ENCODE assay signal across 18 mouse cellular contexts in genomic region chr5:48989145-48989659, GRCm38 (mm10).
DNase-seq lines count a peak whose midpoint lies in the region; ATAC-seq and TF ChIP-seq lines count a peak whose summit lies in the region.
"Had no signal": no experiment of that assay in that cellular context is flagged by ENCODE, and none has a peak within 500 bp of the region (broad histone marks: within the 10 kb centered on the region; RNA-seq: fewer than 3 reads in every experiment).

No protein-coding gene starts in this region.

- ATAC-seq in lung, embryonic 14.5 days (ENCODE audit: insufficient read depth): peak; percentile 78; the same call in 1 of the 2 replicates
- peak; percentile 49 for ATAC-seq in lung, postnatal 0 days
- ATAC-seq: forebrain, embryonic 13.5 days; forebrain, embryonic 15.5 days had no signal

- 69% methylated on average over 1 of the region's 1 CpGs for WGBS in lung, embryonic 14.5 days
- 69% methylated on average over 1 of the region's 1 CpGs for WGBS in lung, postnatal 0 days

- H3K9me3 ChIP-seq in lung, embryonic 14.5 days (ENCODE audit: low read depth, low read length): no peaks in the 10 kb centered on the region
- no peaks in the 10 kb centered on the region for H3K9me3 ChIP-seq in lung, postnatal 0 days (ENCODE audit: low read length)
- H3K9me3 ChIP-seq: embryonic facial prominence, embryonic 10.5 days; embryonic facial prominence, embryonic 12.5 days; forebrain, embryonic 13.5 days; forebrain, embryonic 15.5 days had no signal

- TF ChIP-seq CTCF in lung, embryonic 14.5 days (IDR thresholded peaks at IDR 0.05; ENCODE audit: low read depth): no peak
- TF ChIP-seq CTCF in lung, postnatal 0 days (IDR thresholded peaks at IDR 0.05): no peak

- no peak overlapping the region for H3K9ac ChIP-seq in lung, embryonic 14.5 days
- H3K9ac ChIP-seq in lung, postnatal 0 days (replicated peaks; ENCODE audit: low read depth): no peak overlapping the region
- H3K9ac ChIP-seq: embryonic facial prominence, embryonic 12.5 days; forebrain, embryonic 13.5 days; forebrain, embryonic 15.5 days had no signal

- no peak for TF ChIP-seq EP300 in lung, postnatal 0 days (IDR thresholded peaks at IDR 0.05)

- no peak overlapping the region for H3K4me3 ChIP-seq in lung, embryonic 14.5 days (ENCODE audit: low read depth, low read length)
- H3K4me3 ChIP-seq in lung, postnatal 0 days (ENCODE audit: low read depth, low read length): no peak overlapping the region
- H3K4me3 ChIP-seq: embryonic facial prominence, embryonic 10.5 days; embryonic facial prominence, embryonic 12.5 days; forebrain, embryonic 13.5 days; forebrain, embryonic 15.5 days had no signal

- H3K4me1 ChIP-seq in lung, embryonic 14.5 days (ENCODE audit: insufficient read depth): no peaks in the 10 kb centered on the region
- no peaks in the 10 kb centered on the region for H3K4me1 ChIP-seq in lung, postnatal 0 days (ENCODE audit: insufficient read depth, low read depth, low read length)
- H3K4me1 ChIP-seq: embryonic facial prominence, embryonic 10.5 days; embryonic facial prominence, embryonic 12.5 days; forebrain, embryonic 13.5 days; forebrain, embryonic 15.5 days had no signal

- no peaks in the 10 kb centered on the region for H3K27me3 ChIP-seq in lung, embryonic 14.5 days (ENCODE audit: insufficient read depth, low read length)
- no peaks in the 10 kb centered on the region for H3K27me3 ChIP-seq in lung, postnatal 0 days (replicated peaks; ENCODE audit: insufficient read depth, low read length)
- H3K27me3 ChIP-seq: embryonic facial prominence, embryonic 12.5 days; forebrain, embryonic 13.5 days; forebrain, embryonic 15.5 days had no signal

- H3K36me3 ChIP-seq in lung, embryonic 14.5 days (ENCODE audit: insufficient read depth): no peaks in the 10 kb centered on the region
- no peaks in the 10 kb centered on the region for H3K36me3 ChIP-seq in lung, postnatal 0 days (ENCODE audit: insufficient read depth, low read length)
- H3K36me3 ChIP-seq: embryonic facial prominence, embryonic 10.5 days; embryonic facial prominence, embryonic 12.5 days; forebrain, embryonic 15.5 days had no signal

- H3K4me2 ChIP-seq in lung, embryonic 14.5 days: no peak overlapping the region
- no peak overlapping the region for H3K4me2 ChIP-seq in lung, postnatal 0 days (replicated peaks; ENCODE audit: low read depth, low read length)
- H3K4me2 ChIP-seq: embryonic facial prominence, embryonic 12.5 days; forebrain, embryonic 13.5 days; forebrain, embryonic 15.5 days had no signal

- DNase-seq in lung, embryonic 14.5 days: peak; percentile 37
- DNase-seq in lung, postnatal 4 days: no peak
- peak; percentile 62 for DNase-seq in lung, postnatal 0 days (ENCODE audit: low spot score)
- no peak for DNase-seq in lung, postnatal 10 days
- peak; percentile 20 for DNase-seq in lung, postnatal 36 days
- DNase-seq in c-Kit-positive CD71-positive TER-119-positive erythroid progenitor cells, embryonic 14.5 days (ENCODE audit: low spot score): no peak
- DNase-seq: adrenal gland, adult 2 months; adrenal gland, postnatal 10 days; adrenal gland, postnatal 25 days; cerebellum, adult 11-12 months; cerebellum, adult 2 months; cerebellum, adult 9-10 months; cerebellum, postnatal 10 days; cerebellum, postnatal 25 days had no signal

- H3K27ac ChIP-seq in lung, embryonic 14.5 days (ENCODE audit: low read depth): no peak overlapping the region
- no peak overlapping the region for H3K27ac ChIP-seq in lung, postnatal 0 days (ENCODE audit: low read length)
- H3K27ac ChIP-seq: embryonic facial prominence, embryonic 10.5 days; embryonic facial prominence, embryonic 12.5 days; forebrain, embryonic 13.5 days; forebrain, embryonic 15.5 days had no signal

Comparison
In these comparisons a context has a peak if more than half of its experiments do, and no peak if none do; other contexts are left out.
1. DNase-seq: peak in lung, embryonic 14.5 days (single experiment), lung, postnatal 0 days (single experiment) and lung, postnatal 36 days (single experiment); none in lung, postnatal 4 days (0 of 2), lung, postnatal 10 days (single experiment) and c-Kit-positive CD71-positive TER-119-positive erythroid progenitor cells, embryonic 14.5 days (single experiment).